Mouse (Mus musculus): ENCODE data around the gene Slain2.
"Not testable (repeated sequence)": the region's sequence is repeated elsewhere in the genome, so short reads cannot be mapped to it uniquely, and the experiment has no call there.

Slain2 gene

GRCm38 (mm10) chr5:72901866-72902265, 12.2 kb upstream of the Slain2 start:
- DNase-seq (ENCODE audit: low spot score): no peak

GRCm38 (mm10) chr5:72902312-72902711, 11.8 kb upstream of the Slain2 start:
- DNase-seq (ENCODE audit: low spot score): no peak

- no peak for DNase-seq (ENCODE audit: low spot score)
These were observed 11.1 kb upstream of the Slain2 start for GRCm38 (mm10) chr5:72902876-72903516.

- DNase-seq (ENCODE audit: low spot score): no peak
These were observed 9.0 kb upstream of the Slain2 start for GRCm38 (mm10) chr5:72904903-72905790.

GRCm38 (mm10) chr5:72907402-72907801, 6.7 kb upstream of the Slain2 start:
- DNase-seq (ENCODE audit: low spot score): no peak

- DNase-seq (ENCODE audit: low spot score): no peak
These were observed 5.7 kb upstream of the Slain2 start for GRCm38 (mm10) chr5:72908324-72908936.

- DNase-seq (ENCODE audit: low spot score): no peak
These were observed 4.7 kb upstream of the Slain2 start for GRCm38 (mm10) chr5:72909363-72909762.

- DNase-seq (ENCODE audit: low spot score): no peak
These were observed 3.7 kb upstream of the Slain2 start for GRCm38 (mm10) chr5:72910373-72910772.

GRCm38 (mm10) chr5:72911284-72911683, 2.8 kb upstream of the Slain2 start:
- DNase-seq (ENCODE audit: low spot score): no peak

GRCm38 (mm10) chr5:72914633-72915561, 793 bp downstream of the Slain2 start:
- DNase-seq (ENCODE audit: low spot score): peak; percentile 23

GRCm38 (mm10) chr5:72916048-72916447, 1.9 kb downstream of the Slain2 start:
- no peak for DNase-seq (ENCODE audit: low spot score)

GRCm38 (mm10) chr5:72916851-72917250, 2.7 kb downstream of the Slain2 start:
- DNase-seq (ENCODE audit: low spot score): no peak

GRCm38 (mm10) chr5:72920416-72920815, 6.3 kb downstream of the Slain2 start:
- DNase-seq (ENCODE audit: low spot score): no peak

- DNase-seq (ENCODE audit: low spot score): no peak
These were observed 7.1 kb downstream of the Slain2 start for GRCm38 (mm10) chr5:72921171-72921570.

GRCm38 (mm10) chr5:72922796-72923195, 8.7 kb downstream of the Slain2 start:
- no peak for DNase-seq (ENCODE audit: low spot score)

GRCm38 (mm10) chr5:72927074-72927473, 13.0 kb downstream of the Slain2 start:
- no peak for DNase-seq (ENCODE audit: low spot score)

- DNase-seq (ENCODE audit: low spot score): no peak
These were observed 19.0 kb downstream of the Slain2 start for GRCm38 (mm10) chr5:72933026-72933675.

- not testable (repeated sequence) for DNase-seq (ENCODE audit: low spot score)
These were observed 24.3 kb downstream of the Slain2 start for GRCm38 (mm10) chr5:72938421-72938820.

GRCm38 (mm10) chr5:72939311-72939710, 25.2 kb downstream of the Slain2 start:
- no peak for DNase-seq (ENCODE audit: low spot score)

GRCm38 (mm10) chr5:72940906-72941432, 26.9 kb downstream of the Slain2 start:
- no peak for DNase-seq (ENCODE audit: low spot score)

GRCm38 (mm10) chr5:72948136-72948535, 34.0 kb downstream of the Slain2 start:
- DNase-seq (ENCODE audit: low spot score): no peak

Measured in urinary bladder, postnatal 10 days (tissue).